Mouse (Mus musculus) 3134 (cell line): Measurements from ENCODE around the gene Gsg1.

Experiments
- DNase-seq: peaks from one replicate; pipeline ENCODE4 v3.0.0-alpha.2; 2011; ENCODE audit warnings: low spot score; ENCODE audit not compliant: insufficient read length; ENCODE audit errors: extremely low read depth

Gsg1 gene

DNA sequence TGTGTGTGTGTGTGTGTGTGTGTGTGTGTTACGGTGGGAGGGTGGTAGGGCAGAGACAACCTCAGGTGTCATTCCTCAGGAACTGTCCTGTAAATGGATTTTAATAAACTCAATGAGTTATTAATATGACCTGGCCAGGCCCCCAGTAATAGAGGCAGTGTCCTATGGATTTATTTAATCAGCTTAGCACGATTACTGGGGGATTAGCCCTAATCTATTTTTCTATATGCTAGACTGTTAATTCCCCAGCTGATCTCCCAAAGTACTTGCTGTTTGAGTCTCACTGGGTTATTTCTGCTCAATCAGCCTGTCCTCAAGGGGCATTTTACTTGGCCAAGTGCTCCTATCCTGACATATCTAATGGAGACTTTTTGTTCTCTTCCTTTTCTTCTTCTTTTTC, 41.5 kb downstream of the Gsg1 start:
- DNase-seq, result no peak

DNA sequence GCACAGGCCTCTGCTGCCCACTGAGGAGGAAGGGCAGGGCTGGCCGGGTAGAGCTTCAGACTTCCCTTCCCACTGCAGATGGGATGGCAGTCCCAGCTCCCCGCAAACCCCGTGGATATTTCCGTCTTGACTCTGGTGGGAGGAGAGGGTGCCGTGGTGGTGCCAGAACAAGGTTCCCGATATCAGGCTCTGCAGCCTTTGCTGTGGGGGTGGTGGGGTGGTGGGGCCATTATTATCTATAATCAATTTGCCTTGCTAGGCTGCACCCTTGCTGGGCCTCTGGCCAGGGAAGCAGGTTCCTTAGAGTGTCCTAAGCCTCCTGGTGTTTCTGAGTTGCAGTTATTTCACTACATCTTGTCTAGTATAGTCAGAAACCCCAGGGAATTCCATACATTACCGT, 43.0 kb downstream of the Gsg1 start:
- DNase-seq, result no peak

GRCm38 (mm10) chr6:135206909-135207308, 47.2 kb downstream of the Gsg1 start:
- no peak for DNase-seq

DNA sequence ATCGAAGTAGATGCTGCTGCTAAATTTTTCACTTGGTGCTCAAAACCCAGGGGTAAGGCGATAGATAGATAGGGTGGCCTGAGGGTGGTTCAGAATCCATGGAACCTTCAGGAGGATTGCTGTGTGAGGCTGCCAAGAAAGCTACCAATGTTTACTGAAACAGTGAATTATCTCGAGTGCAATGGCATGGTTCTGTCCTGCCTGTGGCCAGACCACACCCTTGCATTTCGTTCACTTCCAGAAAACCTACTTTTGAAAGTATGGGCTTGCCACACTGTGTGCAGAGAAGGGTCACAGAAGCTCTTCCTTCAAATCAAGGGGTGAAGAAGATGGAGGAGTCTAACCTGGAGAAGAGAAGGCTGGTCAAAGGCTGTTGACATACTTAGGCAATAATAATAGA, 48.3 kb downstream of the Gsg1 start:
- no peak for DNase-seq

DNA sequence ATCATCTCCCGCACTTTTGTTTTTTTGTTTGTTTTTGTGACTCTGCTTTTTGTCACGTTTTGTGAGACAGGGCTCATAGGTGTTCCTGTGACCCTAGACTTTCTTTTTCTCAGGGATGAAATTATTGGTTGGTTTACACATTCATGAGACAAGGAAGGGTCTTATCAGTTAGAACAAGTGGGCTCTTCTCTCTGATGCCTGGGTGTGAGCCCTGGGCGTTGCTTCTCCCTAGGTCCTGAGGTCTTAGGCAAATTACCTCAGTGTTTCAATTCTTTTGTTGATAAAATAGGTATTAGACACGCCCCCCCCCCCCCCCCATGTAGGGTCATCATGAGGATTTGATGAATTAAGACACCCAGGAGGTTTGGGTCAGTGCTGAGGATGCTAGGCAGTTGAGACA, 49.3 kb downstream of the Gsg1 start:
- DNase-seq, result no peak

DNA sequence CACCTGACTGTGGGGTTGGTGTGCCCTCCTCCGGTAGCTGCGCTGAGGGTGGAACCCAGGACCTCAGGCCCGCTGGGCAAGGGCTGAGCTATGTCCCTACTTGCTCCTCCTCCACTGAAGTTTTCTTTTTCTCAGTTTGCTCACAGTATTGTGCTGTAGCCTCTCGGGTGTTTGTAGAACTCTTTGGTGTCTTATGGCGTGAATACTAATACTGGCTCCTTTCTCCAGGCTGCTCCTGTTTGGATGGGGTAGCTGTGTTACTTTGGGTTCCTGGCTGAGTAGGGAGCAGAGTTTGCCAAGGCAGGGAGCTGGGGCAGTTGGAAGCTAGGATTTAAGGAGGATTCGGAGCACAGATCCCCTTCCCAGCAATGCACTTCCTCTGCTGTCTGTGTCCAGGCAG, 50.4 kb downstream of the Gsg1 start:
- no peak for DNase-seq

GRCm38 (mm10) chr6:135202668-135203067, 51.5 kb downstream of the Gsg1 start:
- DNase-seq, result no peak

DNA sequence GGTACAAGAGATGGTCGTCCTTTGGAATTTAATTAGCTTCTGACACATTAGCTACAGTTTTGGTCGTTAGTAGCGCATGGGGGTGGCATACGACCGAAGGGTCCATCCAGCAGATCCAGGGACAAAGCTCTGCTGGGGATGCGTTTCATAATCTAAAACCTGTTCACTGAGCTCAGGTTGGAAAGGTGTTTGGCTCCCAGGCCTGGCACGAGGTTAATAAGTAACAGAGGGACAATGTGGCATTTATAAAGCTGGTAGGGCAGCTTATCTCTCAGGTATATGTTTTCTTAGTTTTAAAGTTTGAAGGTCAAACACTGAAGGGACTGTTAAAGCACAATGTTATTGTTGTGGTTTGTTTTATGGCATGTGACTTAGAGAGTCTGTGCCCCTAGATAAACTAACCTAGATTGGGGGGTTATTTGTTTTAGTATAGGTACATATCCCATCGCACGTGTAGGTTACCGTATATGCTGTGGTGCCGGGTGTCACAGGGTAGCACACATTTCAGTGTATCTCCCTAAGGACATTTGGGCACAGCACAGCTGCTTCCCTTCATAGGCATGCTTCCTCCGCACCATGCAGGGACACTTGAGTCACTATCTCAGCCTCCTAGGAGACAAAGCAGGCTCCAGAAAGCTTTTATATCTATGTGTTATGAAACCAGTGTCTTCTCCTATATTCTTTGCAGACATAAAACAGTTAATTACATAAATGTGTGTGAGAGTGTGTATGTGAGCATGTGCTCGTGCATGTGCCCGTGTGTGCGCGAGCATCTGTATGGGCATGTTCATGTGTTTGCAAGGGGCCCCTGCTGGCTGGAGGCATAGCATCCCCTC, 53.8 kb downstream of the Gsg1 start:
- DNase-seq, result no peak

GRCm38 (mm10) chr6:135198726-135199125, 55.4 kb downstream of the Gsg1 start:
- DNase-seq, result no peak

DNA sequence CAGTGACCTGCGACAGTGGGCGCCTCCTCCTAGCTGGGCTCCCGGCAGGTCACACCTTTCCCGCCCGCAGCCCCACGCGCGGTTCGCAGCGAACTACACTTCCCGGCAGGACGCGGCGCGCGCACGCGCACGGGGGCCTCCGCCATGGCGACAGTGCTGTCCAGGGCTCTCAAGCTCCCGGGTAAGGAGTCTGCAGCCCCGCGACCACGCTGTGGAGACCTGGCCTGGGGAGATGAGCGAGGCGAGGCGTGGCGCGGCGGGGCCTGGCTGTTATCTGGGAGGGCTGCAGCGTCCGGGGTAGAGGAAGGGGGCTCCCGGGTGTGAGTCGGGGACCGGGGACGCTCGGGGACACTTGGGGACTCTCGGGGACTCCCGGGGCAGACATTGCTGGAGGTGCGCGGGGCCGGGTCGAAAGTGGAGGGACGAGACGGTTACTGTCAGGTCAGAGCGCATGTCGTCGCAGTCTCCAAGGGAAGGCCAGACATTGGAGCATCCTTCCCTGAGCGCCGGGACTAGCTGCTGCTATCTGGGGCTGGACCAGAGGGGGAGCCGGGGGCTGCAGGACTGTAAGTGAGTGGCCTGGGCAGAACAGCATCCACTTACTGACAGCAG, 56.1 kb downstream of the Gsg1 start, which contains the start of the genes Fam234b and Hebp1:
TSS of gene Fam234b (plus strand) at position 57 of the 612 bp plus-strand sequence.
TSS of gene Hebp1 (minus strand) at position 102 of the 612 bp plus-strand sequence.
- DNase-seq, result peak; percentile 94

DNA sequence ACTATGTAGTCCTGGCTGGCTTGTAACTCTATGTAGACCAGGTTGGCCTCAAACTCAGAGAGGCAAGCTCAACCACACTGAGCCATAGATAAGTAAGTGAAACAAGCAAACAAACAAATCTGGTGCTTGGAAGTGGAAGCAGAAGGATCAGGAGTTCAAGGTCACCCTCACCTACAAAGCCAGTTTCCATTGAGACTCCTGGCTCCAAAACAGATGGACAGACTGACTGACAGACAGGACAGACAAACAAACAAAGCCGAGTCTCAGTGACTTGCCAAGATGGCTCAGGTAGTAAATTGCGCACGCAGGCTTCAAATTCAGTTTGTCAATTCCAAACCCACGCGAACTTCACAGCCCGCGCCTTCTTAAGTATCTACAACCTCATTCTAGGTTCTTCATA, 56.7 kb downstream of the Gsg1 start:
- no peak for DNase-seq

DNA sequence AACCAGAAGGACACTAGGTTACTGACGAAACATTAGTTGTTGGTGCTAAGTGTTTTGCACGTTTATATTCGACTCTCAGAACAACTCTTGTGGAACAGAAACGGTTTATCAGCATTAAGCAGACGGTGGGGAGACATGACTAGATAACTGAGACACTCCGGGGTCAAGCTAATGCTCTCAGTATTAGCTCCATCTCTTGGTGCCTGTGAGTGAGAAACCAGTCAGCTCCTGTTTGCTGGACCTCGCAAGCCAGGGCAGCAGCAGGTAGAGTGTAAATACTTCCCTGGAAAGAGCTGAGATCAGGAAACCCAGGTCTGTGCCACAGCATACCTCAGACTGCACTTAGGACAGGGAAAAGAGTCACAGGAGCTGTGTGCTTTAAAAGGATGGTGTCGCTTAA, 57.4 kb downstream of the Gsg1 start:
- DNase-seq, result no peak

DNA sequence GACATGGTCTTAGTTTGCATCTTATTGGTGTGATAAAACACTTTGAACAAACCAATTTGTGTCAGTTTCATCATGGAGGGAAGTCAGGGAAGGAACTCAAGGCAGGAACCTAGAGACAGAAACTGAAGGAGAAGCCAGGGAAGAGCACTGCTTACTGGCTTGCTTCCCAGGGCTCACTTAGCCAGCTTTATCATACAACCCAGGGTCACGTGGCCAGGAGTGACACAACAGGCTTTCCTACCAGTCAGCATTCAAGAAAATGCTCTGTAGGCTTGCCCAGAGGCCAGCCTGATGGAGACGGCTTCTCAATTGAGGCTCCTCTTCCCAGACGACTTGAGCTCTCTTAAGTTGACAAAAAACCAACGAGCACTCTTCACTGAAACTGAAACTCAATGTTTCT, 59.2 kb downstream of the Gsg1 start:
- no peak for DNase-seq

DNA sequence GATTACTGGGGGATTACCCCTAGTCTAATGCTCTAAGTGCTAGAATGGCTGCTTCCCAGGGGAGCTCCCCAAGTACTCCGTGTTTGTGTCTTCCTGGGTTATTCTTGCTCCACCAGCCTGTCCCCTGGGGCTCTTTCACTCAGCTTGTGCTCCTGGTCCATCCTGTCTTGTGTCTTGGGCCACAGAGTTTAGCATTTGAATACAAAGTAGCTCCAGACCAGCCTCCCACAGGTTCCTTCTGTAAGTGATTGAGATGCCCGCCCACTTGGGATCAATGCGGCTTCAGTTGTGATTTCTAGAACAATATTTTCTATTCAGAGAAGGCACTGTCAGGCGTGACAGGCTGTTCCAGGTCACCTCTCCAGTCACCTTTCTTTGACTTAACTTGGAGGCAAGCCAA, 60.4 kb downstream of the Gsg1 start:
- no peak for DNase-seq

DNA sequence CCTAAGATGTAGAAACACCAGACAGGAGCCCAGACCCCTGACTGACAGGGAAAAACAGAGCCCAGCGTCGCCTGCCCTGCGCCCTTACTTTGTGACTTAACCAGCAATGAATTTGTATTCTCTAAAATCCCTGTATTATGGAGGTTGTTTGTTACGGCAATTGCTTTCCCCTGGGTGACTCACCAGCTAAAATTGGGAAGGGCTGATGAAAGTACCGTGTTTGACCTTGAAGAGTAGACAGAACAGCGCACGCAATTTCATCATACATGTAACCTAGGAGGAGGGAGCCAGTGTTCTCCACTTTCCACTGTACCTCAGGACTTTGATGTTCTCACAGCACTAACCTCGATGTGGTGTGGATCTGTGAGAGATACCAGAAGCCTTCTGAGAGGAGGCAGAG, 61.2 kb downstream of the Gsg1 start:
- DNase-seq, result peak; percentile 33

GRCm38 (mm10) chr6:135191906-135192305, 62.2 kb downstream of the Gsg1 start:
- DNase-seq, result no peak

- DNase-seq, result no peak
Observed at GRCm38 (mm10) chr6:135190122-135190521, 64.0 kb downstream of the Gsg1 start.

GRCm38 (mm10) chr6:135188629-135189028, 65.5 kb downstream of the Gsg1 start:
- DNase-seq, result no peak
